In the genomic region with DNA sequence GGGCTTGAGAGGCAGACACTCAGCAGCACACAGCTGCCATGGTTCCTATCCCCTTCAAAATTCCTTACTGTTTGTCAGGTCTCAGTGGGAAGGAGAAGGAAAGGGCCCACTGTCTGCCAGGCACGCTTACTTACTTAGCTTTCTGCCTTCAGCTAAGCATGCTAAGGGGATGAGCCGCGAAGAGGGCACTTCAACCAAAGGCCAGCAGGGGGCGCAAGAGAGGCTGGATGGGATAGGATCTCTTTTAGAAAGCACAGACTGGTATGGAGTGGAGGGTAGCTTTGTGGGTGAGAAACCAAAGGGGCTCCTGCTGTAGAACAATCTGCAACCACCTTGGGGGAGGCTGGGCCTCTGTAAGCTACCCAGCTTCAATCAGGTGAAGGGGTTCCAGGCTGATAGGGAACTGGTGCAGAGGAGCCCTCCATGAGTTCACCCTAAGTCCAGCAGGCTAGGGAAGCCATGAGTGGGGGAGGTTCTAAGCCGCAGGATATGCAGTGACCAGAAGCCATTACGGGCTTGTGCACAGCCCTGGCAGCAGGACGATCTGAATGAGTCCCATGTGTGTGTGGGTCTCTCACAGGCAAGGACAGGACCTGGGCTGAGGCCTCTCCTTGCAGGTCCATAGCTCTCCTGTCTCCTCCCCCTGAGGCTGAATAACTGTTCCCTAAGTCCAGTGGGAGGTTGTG, we compare ENCODE assay signal across 8 mouse cellular contexts. TPM values are rescaled to one million over a fixed set of nuclear protein-coding genes. Genes with fewer than 3 reads are reported as not detected.
DNase-seq lines count a peak whose midpoint lies in the region; ATAC-seq lines count a peak whose summit lies in the region.

No protein-coding gene starts in this region.

- H3K4me1 ChIP-seq in forebrain, embryonic 13.5 days = no peaks in the 10 kb centered on the region
- H3K4me1 ChIP-seq in hindbrain, embryonic 13.5 days (replicated peaks) = 0 out of 2 replicates have a peak, but pooled peaks cover 3% of the 10 kb centered on the region

- 30% methylated on average over 7 of the region's 7 CpGs for WGBS in forebrain, embryonic 13.5 days
- 29% methylated on average over 7 of the region's 7 CpGs for WGBS in hindbrain, embryonic 13.5 days

- no peaks in the 10 kb centered on the region for H3K9me3 ChIP-seq in forebrain, embryonic 13.5 days (replicated peaks)
- no peaks in the 10 kb centered on the region for H3K9me3 ChIP-seq in hindbrain, embryonic 13.5 days

- H3K36me3 ChIP-seq in forebrain, embryonic 13.5 days (ENCODE audit: poor library complexity, severe bottlenecking) = no peaks in the 10 kb centered on the region
- H3K36me3 ChIP-seq in hindbrain, embryonic 13.5 days = no peaks in the 10 kb centered on the region

- H3K4me3 ChIP-seq in forebrain, embryonic 13.5 days = no peak overlapping the region
- no peak overlapping the region for H3K4me3 ChIP-seq in hindbrain, embryonic 13.5 days

- no peak overlapping the region for H3K27ac ChIP-seq in forebrain, embryonic 13.5 days
- H3K27ac ChIP-seq in hindbrain, embryonic 13.5 days = no peak overlapping the region

- no peak overlapping the region for H3K9ac ChIP-seq in forebrain, embryonic 13.5 days
- no peak overlapping the region for H3K9ac ChIP-seq in hindbrain, embryonic 13.5 days

- H3K27me3 ChIP-seq in forebrain, embryonic 13.5 days = no peaks in the 10 kb centered on the region
- H3K27me3 ChIP-seq in hindbrain, embryonic 13.5 days = no peaks in the 10 kb centered on the region

- no peak overlapping the region for H3K4me2 ChIP-seq in forebrain, embryonic 13.5 days
- H3K4me2 ChIP-seq in hindbrain, embryonic 13.5 days = no peak overlapping the region

- peak; percentile 69 for ATAC-seq in forebrain, embryonic 13.5 days
- ATAC-seq in hindbrain, embryonic 13.5 days (ENCODE audit: low FRiP score) = peak; percentile 57; the same call in 1 of the 2 replicates

- DNase-seq in MN1 (ENCODE audit: low spot score) = peak; percentile 60
- DNase-seq in c-Kit-positive CD71-positive TER-119-positive erythroid progenitor cells, embryonic 14.5 days (ENCODE audit: low spot score) = peak; percentile 63
- peak; percentile 63 for DNase-seq in layer of hippocampus, adult 9-11 months
- DNase-seq in lung, postnatal 36 days = peak; percentile 91
- DNase-seq in retina, postnatal 7 days (ENCODE audit: low read depth, low spot score) = peak; percentile 78
- peak; percentile 71 for DNase-seq in urinary bladder, adult 2 months (ENCODE audit: low spot score)

RNA-seq across cellular contexts. Expression of a gene that starts 19.5 kb away (rescaled TPM):
- polyA plus RNA-seq in forebrain, embryonic 13.5 days (2015; fragmentation: Nextera tagmentation; extraction: Ambion mirVana) = not detected in 2 replicates
- polyA plus RNA-seq in hindbrain, embryonic 13.5 days (2015; fragmentation: Nextera tagmentation; extraction: Ambion mirVana) = 0.35 and 0.64 TPM in 2 replicates
- 2.6 and 2.8 TPM in 2 replicates for polyA plus RNA-seq in urinary bladder, adult 2 months (2012; rRNA removed)

RNA-seq across cellular contexts. Expression of a gene that starts 49.5 kb away (rescaled TPM):
- polyA plus RNA-seq in forebrain, embryonic 13.5 days (2015; fragmentation: Nextera tagmentation; extraction: Ambion mirVana) = 88.9 and 99.0 TPM in 2 replicates
- polyA plus RNA-seq in hindbrain, embryonic 13.5 days (2015; fragmentation: Nextera tagmentation; extraction: Ambion mirVana) = 68.1 and 71.4 TPM in 2 replicates
- polyA plus RNA-seq in urinary bladder, adult 2 months (2012; rRNA removed) = 20.0 and 20.2 TPM in 2 replicates
